Mouse (Mus musculus) cerebellum, adult 9-11 months (tissue): ENCODE measurements at regions not wholly inside any gene's neighbourhood (a gene's known extent, or its start where the extent isn't known, plus 50 kb on each side); places are given as distances from the start of the nearest gene placed in this dataset.

Source experiments
- DNase-seq: peaks from one replicate; pipeline ENCODE4 v3.0.0; 2022

- no peak for DNase-seq
Measured at GRCm38 (mm10) chr4:82234443-82234842, 471.1 kb downstream of the Nfib start.

DNA sequence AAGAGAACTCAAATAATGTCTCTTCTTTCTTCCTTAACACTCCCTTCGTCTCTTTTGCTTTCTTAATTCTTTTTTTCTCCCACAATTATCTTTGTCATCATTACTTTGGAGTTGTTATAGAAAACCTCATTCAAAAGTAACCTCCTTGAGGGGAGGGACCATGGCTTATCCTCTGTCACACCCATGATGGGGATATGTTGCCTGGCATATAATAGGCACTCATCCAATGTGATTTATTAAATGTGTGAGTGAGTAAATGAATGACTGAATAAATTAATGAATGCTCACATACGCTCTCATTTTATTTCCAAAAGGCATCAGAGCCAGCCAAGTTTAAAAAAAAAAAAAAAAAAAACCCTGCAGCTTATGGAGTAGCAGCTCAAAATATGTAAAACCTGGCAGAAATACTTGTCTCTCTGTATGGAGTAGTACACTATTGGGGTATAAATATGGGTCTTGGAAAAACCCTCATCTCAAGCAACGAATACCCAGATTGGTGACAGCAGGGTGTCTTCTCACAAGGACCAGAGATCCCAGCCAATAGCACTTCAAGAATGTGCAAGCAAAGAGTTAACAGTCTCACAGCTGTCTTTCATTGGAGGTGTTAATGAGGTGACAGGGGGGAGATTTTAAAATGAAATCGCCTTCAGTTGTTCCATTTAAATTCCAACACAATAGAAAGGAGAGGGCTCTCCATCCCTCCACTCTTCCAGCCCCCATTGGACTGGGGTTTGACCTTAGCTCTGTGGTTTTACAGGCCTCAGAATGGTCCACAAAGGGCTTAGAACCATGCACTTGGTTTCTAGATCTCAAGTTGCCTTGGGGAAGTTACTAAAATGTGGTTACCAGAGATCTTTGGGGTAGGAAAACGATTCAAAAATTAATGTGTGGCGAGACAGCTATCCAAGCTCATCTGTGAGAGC lies 479.1 kb downstream of the Nfib start:
- DNase-seq = no peak

GRCm38 (mm10) chr4:82220724-82221123 lies 484.8 kb downstream of the Nfib start:
- no peak for DNase-seq

DNA sequence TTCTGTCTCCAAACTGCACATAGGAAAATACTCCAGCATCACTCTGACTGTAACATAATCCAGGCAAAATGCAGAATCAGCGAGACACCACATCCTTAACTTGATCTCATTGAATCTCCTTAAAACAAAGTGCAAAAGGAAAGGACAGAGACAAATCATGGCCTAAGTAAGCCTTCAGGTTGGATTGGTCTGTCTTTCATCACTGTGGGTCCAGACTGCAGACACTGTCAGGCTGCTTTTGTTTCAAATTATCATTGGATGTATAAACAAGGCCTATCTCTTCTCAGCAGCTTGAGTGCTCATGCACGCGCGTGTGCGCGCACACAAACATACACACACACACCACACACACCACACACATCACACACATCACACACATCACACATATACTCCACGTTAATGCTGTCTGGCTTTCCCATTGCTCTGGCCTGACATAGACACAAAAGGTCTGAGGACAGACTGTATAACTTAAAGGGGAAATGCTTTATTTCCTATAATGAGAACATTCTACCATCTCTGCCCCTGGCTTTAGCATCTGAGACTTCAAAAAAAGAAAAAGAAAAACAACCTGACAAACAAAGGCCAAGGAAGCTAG lies 485.3 kb downstream of the Nfib start:
- no peak for DNase-seq

DNA sequence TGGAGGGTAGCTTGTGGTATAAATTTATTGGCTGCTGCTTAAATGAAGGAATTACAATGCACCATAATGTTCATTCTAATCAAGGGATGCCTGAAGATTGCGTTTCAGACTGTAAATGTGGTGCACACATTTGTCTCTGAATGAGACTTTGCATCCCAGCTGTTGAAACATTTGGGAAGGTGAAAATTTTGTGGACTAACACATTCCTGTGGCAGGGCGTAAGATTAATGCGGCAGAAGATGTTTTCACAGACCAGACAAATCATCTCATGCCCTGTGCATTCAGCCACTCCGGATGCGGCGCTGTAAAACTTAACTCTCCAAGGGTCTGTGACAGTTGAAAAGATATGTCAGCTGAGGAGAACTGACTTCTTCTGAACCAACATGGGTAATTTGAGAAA lies 486.9 kb downstream of the Nfib start:
- DNase-seq = no peak

DNA sequence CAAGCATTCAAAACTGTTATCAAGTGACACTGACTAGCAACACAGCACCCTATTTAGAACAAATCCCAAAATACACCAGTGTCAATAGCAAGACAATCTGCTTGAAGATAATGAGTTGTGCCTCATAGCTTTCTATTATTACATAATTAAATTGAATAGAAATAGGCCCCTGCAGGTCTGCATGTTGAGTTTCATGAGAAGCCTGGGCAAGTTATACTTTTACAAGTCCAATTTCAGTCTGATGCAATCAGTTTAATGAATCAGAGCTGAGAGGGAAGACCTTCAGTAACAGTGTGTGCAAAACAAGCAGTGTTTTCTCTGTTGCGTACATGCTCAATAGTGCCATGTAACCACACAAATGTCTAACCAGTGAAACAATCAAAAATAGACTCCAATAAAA lies 498.5 kb downstream of the Nfib start:
- DNase-seq = no peak

GRCm38 (mm10) chr4:82200306-82200705 lies 505.2 kb downstream of the Nfib start:
- DNase-seq = no peak

- no peak for DNase-seq
Measured at GRCm38 (mm10) chr4:82199118-82199517, 506.4 kb downstream of the Nfib start.

- DNase-seq = no peak
Measured at GRCm38 (mm10) chr4:82197611-82198010, 507.9 kb downstream of the Nfib start.

DNA sequence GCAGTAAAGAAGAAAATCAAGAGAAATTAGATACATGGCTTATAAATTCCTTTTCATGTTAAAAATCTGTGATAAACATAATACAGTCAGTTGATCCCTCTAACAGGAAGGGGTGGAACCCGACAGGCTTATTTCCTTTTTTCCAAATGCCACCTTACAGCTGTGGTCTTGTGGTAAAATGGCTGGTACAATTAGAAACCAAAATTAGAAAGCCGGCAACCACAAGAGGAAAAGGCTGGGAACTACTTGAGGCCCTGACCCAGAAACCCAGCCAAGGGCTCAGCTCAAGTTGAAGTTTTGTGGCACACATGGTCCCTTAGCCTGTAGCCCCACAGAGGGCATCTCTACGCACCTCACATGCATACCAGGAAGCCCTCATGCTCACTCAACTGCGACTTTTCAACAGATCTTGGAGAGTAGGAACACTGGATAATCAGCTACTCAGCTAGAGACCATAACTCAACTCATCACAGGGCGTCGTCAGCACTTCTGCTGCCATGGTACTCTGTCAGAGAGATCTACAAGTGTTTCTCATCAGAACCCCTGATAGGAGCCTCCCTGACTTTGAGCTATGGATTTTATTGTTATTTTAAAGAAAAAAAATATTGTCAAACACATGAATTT lies 509.4 kb downstream of the Nfib start:
- DNase-seq = no peak

GRCm38 (mm10) chr4:82193905-82194304 lies 511.6 kb downstream of the Nfib start:
- no peak for DNase-seq

DNA sequence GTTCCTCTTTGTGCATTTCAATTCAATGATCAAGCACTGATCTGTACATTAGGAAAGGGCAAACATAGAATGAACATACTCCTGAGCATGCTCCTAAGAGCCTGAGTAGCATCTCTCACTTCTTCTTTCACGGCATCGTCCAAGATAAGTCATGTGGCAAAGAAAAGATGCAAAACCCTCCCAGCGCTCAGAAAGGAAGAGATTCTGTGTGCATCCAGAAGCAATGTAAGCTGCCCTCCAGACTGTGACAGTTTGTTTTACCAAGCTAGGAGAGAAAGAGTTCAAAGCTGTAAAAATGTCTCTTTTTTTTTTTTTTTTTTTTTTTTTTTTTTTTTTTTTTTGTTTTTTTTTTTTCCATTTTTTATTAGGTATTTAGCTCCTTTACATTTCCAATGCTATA lies 518.7 kb downstream of the Nfib start:
- DNase-seq = no peak

- no peak for DNase-seq
Measured at GRCm38 (mm10) chr4:82183974-82184373, 521.6 kb downstream of the Nfib start.

GRCm38 (mm10) chr4:82178112-82178511 lies 527.4 kb downstream of the Nfib start:
- DNase-seq = no peak

GRCm38 (mm10) chr4:82176723-82177122 lies 528.8 kb downstream of the Nfib start:
- no peak for DNase-seq

- DNase-seq = no peak
Measured at GRCm38 (mm10) chr4:82173461-82174085, 532.0 kb downstream of the Nfib start.

DNA sequence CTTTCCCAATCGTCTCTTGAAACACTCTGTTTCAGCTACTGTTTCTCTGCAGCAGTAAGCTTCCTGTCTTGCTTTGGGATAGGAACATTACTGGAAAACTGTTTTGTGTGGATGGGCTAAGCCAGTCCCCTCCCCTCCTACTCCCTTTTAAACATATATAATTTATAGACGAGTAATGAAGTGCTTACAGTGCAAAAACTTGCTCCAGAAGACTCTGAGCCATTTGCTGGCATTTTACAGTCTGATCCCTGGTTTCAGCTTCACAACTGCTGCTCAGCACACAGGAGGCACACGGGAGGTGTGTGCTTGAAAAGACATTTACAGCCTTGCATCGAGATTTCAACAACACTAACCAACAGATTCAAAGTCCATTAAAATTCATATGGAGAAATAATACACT lies 534.6 kb downstream of the Nfib start:
- DNase-seq = no peak

- no peak for DNase-seq
Measured at GRCm38 (mm10) chr4:82168032-82168431, 537.5 kb downstream of the Nfib start.

GRCm38 (mm10) chr4:82167396-82167795 lies 538.2 kb downstream of the Nfib start:
- DNase-seq = no peak

DNA sequence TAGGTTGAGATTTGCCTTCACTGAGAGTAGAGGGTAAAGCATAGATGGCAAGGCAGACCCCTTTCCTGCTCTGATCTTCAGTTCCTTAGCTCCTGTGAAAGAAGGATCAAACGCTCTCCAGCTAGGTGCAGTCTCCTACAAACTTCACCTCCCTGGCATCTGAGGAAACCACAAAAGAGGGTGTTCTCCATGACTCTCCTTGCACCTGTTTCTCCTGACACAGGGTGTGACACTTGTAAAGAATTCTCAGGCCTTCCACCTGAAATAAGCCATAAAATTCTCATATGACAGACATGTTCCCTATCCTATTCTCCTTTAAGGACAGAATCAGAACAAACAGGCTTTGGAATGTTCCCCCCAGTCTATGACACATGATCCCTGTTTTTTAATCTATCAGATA lies 538.7 kb downstream of the Nfib start:
- DNase-seq = no peak

DNA sequence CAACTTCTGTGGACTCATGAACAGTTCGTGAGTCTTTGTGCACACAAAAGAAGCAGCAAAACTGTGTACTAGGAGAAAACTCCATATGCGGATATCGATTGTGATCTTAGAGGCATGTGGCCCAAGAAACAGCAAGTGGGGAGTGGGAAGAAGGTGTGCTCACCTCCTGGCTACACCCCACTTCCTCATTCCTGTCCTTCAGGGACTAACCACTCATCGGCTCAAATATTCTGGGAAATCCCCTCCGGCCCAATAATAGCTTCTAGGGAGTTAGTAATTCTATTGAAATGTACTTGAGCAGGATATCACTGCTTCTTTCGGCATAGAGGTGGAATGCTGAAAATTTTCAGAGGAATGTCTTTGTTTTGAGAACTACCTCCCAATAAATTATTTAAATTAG lies 539.5 kb downstream of the Nfib start:
- DNase-seq = no peak

DNA sequence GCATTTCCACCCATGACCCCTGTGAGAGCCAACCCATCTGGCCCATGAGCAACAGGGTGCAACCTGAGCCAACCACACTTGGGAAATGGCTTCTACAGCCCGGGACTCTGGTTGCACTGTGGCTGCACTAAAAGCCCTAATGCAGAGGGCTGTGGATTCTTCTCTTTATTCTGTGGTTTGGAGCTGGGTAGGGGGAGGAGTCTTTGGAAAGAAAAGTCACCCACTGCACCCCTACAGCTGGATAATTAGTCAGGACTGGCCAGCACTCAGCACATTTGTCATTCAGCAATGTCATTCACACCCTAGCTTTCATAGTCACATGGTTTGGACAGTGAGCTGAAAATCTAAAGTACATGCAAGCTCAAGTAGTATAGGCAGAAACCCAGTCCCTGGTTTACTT lies 541.5 kb downstream of the Nfib start:
- no peak for DNase-seq

DNA sequence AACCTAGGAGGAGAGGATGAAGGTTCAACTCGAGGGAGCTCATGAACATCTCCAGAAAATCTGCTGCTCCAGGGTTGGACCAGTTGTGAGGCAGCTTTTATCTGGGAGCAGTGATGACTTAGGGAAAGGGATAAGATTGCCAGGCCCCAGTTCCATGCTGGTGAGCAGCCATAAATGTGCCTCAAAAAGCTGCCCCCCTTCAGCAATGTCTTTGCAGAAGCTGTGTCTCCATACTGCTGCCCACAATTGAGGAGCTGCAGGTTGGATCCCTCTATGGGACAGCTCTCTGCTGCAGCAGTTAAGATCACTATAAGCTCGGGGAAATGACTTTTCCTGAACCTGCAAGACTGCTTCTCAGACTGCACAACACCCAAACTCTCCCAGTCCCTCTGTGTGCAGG lies 543.7 kb downstream of the Nfib start:
- DNase-seq = no peak

GRCm38 (mm10) chr4:82161232-82161631 lies 544.3 kb downstream of the Nfib start:
- no peak for DNase-seq
